Mouse (Mus musculus): ENCODE data around the gene Bean1. TPM values are rescaled to one million over a fixed set of nuclear protein-coding genes. Genes with fewer than 3 reads are reported as not detected.

Bean1 gene
- 1.5 TPM for polyA plus RNA-seq (2014; fragmentation: Illumina TruSeq; extraction: RNeasy Lipid Tissue Mini Kit (QIAGEN cat#74804); ENCODE audit: low read depth, low replicate concordance)

DNA sequence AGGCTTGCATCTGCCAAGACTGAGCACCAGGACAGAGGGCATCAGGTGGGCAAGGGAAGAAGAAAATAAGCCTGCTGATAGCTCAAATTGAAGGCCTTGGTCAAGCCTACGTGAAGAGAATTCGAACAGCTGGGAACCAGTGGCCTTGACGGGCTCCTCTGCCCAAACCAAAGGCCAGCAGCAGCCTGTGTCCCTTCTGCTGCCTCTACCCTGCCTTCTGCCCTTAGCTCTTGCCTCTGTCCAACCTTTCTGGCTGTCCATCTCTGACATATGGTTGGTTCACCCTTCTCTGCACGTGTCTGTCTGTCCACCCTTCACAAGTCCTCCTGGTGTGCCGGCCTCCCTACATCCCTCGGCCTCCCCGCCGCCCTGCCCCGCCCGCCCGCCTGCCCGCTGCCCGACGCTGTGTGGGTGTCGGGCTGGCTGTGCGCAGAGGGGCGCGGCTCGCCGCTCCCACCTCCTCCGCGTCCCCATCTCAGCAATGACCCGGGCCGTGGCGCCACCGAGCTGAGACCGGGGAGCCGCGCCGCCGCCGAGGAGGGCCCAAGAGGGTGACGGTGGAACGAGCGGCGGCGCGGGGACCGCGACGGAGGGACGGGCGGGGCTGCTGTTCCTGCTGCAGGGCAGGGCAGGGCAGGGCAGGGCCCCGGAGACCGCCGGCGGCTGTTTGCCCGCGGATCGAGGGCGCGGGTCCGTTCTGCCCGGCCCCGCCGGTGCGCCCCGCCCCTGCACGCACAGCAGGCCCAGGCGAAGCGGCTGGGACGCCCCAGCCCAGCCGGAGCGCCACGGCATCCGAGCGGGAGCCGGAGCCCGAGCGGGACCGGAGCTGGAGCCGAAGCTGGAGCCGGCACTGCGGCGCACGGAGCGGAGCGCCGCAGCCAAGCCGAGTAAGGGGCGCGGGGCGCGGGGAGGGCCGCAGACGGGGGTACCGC is at the start of gene Bean1:
Gene Bean1 (plus strand): TSS at position 325 of the 932 bp plus-strand sequence.

DNA sequence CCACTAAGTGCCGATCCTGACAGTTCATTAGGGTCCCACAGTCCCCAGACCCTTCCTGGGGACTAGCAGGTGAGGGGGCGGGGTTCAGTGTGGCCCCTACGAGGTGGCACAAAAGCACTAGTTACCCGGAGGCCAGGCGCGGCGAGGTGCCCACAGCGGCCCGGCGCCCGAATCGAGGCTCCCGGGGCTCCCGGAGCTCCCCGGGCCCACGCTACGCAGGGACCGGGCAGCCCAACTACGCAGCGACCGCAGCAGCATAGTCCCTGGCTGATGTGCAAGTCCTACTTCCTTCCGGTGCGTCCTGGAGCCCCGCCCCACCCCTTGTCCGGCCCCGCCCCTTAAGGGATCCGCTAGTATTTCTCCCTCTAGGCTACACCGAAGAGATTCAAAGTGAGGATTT is 78.0 kb downstream of the Bean1 start, which contains the start of gene Tk2:
Gene Tk2 (minus strand): TSS at position 283 of the 400 bp plus-strand sequence.

DNA sequence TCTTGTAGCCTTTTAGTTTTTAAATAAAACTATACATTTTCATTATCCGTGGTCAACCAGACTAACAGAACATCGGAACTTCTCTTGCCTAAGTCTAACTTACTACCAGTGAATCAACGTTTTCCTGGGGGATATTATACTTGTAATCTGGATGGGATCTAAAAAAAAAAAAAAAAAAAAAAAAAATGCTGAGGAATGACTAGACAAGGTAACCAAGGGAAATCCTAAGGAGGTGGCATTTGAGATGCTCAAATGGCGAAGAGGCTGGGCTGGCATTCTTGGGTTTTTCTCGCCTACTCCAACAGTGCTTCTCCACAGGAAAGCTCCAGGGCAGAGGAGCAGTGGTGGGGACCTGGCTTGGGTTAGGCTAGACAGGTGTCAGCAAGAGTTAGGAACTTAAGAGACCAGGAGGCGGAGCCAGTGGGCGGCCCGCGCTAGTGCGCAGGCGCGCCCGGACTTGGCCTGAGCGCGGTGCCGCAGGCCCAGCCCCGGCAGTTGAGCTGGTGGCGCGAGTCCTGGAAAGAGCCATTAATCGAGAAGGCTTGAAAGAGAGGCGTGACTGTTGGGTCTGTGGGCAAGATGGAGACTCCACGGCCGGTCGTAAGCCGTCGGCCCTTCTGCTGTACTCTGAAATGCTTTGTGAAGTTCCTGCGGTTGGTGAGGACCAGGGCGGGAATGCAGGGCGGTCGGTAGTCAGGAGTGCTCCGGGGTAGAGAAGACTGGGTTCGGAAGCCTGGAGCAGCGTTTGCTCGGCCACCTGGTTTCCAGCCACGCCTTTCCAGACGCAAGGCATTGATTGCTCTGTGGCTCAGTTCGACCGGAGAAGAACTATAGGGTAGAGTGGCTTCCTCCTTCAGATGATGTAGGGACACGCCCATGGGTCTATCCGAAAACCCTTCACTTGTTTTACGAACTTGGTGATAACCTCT is 80.5 kb downstream of the Bean1 start, which contains the start of gene Cklf:
Gene Cklf (plus strand): TSS at position 423 of the 929 bp plus-strand sequence.

Other genes with a start within 250 kb of the Bean1 start
- 4.2 TPM for gene Cdh5, start 68.8 kb upstream of the Bean1 start, polyA plus RNA-seq (2014; fragmentation: Illumina TruSeq; extraction: RNeasy Lipid Tissue Mini Kit (QIAGEN cat#74804); ENCODE audit: low read depth, low replicate concordance)
- 10.3 TPM for gene Tk2, start 78.1 kb downstream of the Bean1 start, polyA plus RNA-seq (2014; fragmentation: Illumina TruSeq; extraction: RNeasy Lipid Tissue Mini Kit (QIAGEN cat#74804); ENCODE audit: low read depth, low replicate concordance)
- 26.4 TPM for gene Cklf, start 80.4 kb downstream of the Bean1 start, polyA plus RNA-seq (2014; fragmentation: Illumina TruSeq; extraction: RNeasy Lipid Tissue Mini Kit (QIAGEN cat#74804); ENCODE audit: low read depth, low replicate concordance)
- gene Cmtm2a, start 122.7 kb downstream of the Bean1 start, polyA plus RNA-seq (2014; fragmentation: Illumina TruSeq; extraction: RNeasy Lipid Tissue Mini Kit (QIAGEN cat#74804); ENCODE audit: low read depth, low replicate concordance), result not detected
- gene Gm45711, start 139.6 kb downstream of the Bean1 start, polyA plus RNA-seq (2014; fragmentation: Illumina TruSeq; extraction: RNeasy Lipid Tissue Mini Kit (QIAGEN cat#74804); ENCODE audit: low read depth, low replicate concordance), result not detected
- not detected for gene Cmtm1, start 139.7 kb downstream of the Bean1 start, polyA plus RNA-seq (2014; fragmentation: Illumina TruSeq; extraction: RNeasy Lipid Tissue Mini Kit (QIAGEN cat#74804); ENCODE audit: low read depth, low replicate concordance)
- gene Gm11020, start 151.1 kb downstream of the Bean1 start, polyA plus RNA-seq (2014; fragmentation: Illumina TruSeq; extraction: RNeasy Lipid Tissue Mini Kit (QIAGEN cat#74804); ENCODE audit: low read depth, low replicate concordance), result not detected
- gene Cmtm2b, start 151.8 kb downstream of the Bean1 start, polyA plus RNA-seq (2014; fragmentation: Illumina TruSeq; extraction: RNeasy Lipid Tissue Mini Kit (QIAGEN cat#74804); ENCODE audit: low read depth, low replicate concordance), result not detected
- 7.3 TPM for gene Cmtm3, start 169.0 kb downstream of the Bean1 start, polyA plus RNA-seq (2014; fragmentation: Illumina TruSeq; extraction: RNeasy Lipid Tissue Mini Kit (QIAGEN cat#74804); ENCODE audit: low read depth, low replicate concordance)
- gene Cmtm4, start 225.4 kb downstream of the Bean1 start, polyA plus RNA-seq (2014; fragmentation: Illumina TruSeq; extraction: RNeasy Lipid Tissue Mini Kit (QIAGEN cat#74804); ENCODE audit: low read depth, low replicate concordance), result 145 TPM